ENCODE assay signal across 14 mouse cellular contexts in the genomic region with DNA sequence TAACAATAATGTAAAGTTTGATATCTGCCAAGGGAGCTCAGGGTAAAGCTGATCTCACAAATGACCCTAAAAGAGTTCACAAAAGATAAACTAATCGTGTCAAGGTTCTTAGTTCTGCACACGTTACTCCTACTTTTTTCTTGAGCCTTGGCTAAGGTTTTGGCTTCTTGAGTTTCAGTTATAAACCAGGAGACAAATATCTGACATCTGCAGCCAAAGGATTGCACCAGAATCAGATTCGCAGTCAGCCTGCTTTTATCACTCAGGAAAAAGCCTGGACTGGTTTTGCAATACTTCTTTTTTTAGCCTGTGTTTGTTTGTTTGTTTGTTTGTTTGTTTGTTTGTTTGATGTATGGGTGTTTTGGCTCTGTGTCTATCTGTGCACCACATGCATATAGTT.
"Had no signal": no experiment of that assay in that cellular context is flagged by ENCODE, and none has a peak within 500 bp of the region (broad histone marks: within the 10 kb centered on the region; RNA-seq: fewer than 3 reads in every experiment).

No protein-coding gene starts in this region.

- H3K36me3 ChIP-seq: lung, embryonic 15.5 days; midbrain, embryonic 13.5 days; midbrain, embryonic 15.5 days; neural tube, embryonic 12.5 days had no signal

- H3K27me3 ChIP-seq: lung, embryonic 15.5 days; megakaryocyte, embryonic 14.5 days; midbrain, embryonic 13.5 days; midbrain, embryonic 15.5 days; neural tube, embryonic 12.5 days had no signal

- H3K4me3 ChIP-seq: lung, embryonic 15.5 days; megakaryocyte, embryonic 14.5 days; midbrain, embryonic 13.5 days; midbrain, embryonic 15.5 days; neural tube, embryonic 12.5 days had no signal

- H3K4me1 ChIP-seq: lung, embryonic 15.5 days; megakaryocyte, embryonic 14.5 days; midbrain, embryonic 15.5 days; neural tube, embryonic 12.5 days had no signal

- DNase-seq: lung, adult 2 months; lung, postnatal 14 days; lung, postnatal 36 days; right cerebral cortex, postnatal 14 days; spleen, adult 18-20 months; thymus, adult 18-20 months; thymus, postnatal 14 days; thymus, postnatal 36 days had no signal

- H3K9me3 ChIP-seq: lung, embryonic 15.5 days; megakaryocyte, embryonic 14.5 days; midbrain, embryonic 13.5 days; midbrain, embryonic 15.5 days; neural tube, embryonic 12.5 days had no signal

- H3K27ac ChIP-seq: lung, embryonic 15.5 days; macrophage; midbrain, embryonic 13.5 days; midbrain, embryonic 15.5 days; neural tube, embryonic 12.5 days had no signal
